Mouse (Mus musculus): ENCODE measurements around the gene Uaca. TPM values are rescaled to one million over a fixed set of nuclear protein-coding genes. Genes with fewer than 3 reads are reported as not detected.

Gene Uaca
- polyA plus RNA-seq, 2 experiments, result 0.62 to 1.9 TPM

GRCm38 (mm10) chr9:60848730-60849129 is 54.4 kb downstream of the Uaca start:
- Histone ChIP-seq H3K27ac (no peak overlapping the region), H3K4me2 (ENCODE audit: low read depth) (no peak overlapping the region), H3K9ac (replicated peaks) (no peak overlapping the region), H3K4me1 (replicated peaks; ENCODE audit: control insufficient read depth in 2 of 2, insufficient read depth in 2 of 2, low read length in 1 of 2) (no peaks in the 10 kb centered on the region), H3K36me3 (replicated peaks; ENCODE audit: control insufficient read depth, insufficient read depth, low read depth) (no peaks in the 10 kb centered on the region), H3K27me3 (ENCODE audit: control insufficient read depth, insufficient read depth, low read length) (no peaks in the 10 kb centered on the region), H3K4me3 (ENCODE audit: insufficient read depth in 1 of 2, low read depth in 2 of 2, low read length in 2 of 2) (no peak overlapping the region), H3K9me3 (ENCODE audit: control insufficient read depth, low read length) (no peaks in the 10 kb centered on the region)
- ATAC-seq (ENCODE audit: insufficient read depth) (no peak), DNase-seq (ENCODE audit: low read depth in 3 of 3, low spot score in 3 of 3) (no peak)
- TF ChIP-seq EP300 (IDR thresholded peaks at IDR 0.05; ENCODE audit: low read depth) (no peak), CTCF (IDR thresholded peaks at IDR 0.05; ENCODE audit: low read depth) (no peak)
- 61% methylated on average over 9 of the region's 9 CpGs for WGBS (ENCODE audit: insufficient replicate concordance)

- DNase-seq (ENCODE audit: low read depth in 3 of 3, low spot score in 3 of 3) (no peak), ATAC-seq (ENCODE audit: insufficient read depth) (no peak)
- no peak overlapping the region for H3K9ac ChIP-seq (replicated peaks)
- TF ChIP-seq EP300 (IDR thresholded peaks at IDR 0.05; ENCODE audit: low read depth) (no peak), CTCF (IDR thresholded peaks at IDR 0.05; ENCODE audit: low read depth) (no peak)
- no peak overlapping the region for H3K27ac ChIP-seq
- no peaks in the 10 kb centered on the region for H3K36me3 ChIP-seq (replicated peaks; ENCODE audit: control insufficient read depth, insufficient read depth, low read depth)
- 54% methylated on average over 12 of the region's 12 CpGs for WGBS (ENCODE audit: insufficient replicate concordance)
- H3K4me1 ChIP-seq (replicated peaks; ENCODE audit: control insufficient read depth in 2 of 2, insufficient read depth in 2 of 2, low read length in 1 of 2), result no peaks in the 10 kb centered on the region
- H3K9me3 ChIP-seq (ENCODE audit: control insufficient read depth, low read length), result no peaks in the 10 kb centered on the region
- H3K4me2 ChIP-seq (ENCODE audit: low read depth), result no peak overlapping the region
- no peak overlapping the region for H3K4me3 ChIP-seq (ENCODE audit: insufficient read depth in 1 of 2, low read depth in 2 of 2, low read length in 2 of 2)
- no peaks in the 10 kb centered on the region for H3K27me3 ChIP-seq (ENCODE audit: control insufficient read depth, insufficient read depth, low read length)
These were observed 55.6 kb downstream of the Uaca start for GRCm38 (mm10) chr9:60849986-60850385.

GRCm38 (mm10) chr9:60854196-60854595 is 59.9 kb downstream of the Uaca start:
- ATAC-seq (ENCODE audit: insufficient read depth), result no peak
- WGBS (ENCODE audit: insufficient replicate concordance), result 60% methylated on average over 11 of the region's 11 CpGs
- H3K4me3 ChIP-seq (ENCODE audit: insufficient read depth in 1 of 2, low read depth in 2 of 2, low read length in 2 of 2), result no peak overlapping the region
- H3K27me3 ChIP-seq (ENCODE audit: control insufficient read depth, insufficient read depth, low read length), result no peaks in the 10 kb centered on the region
- TF ChIP-seq CTCF (IDR thresholded peaks at IDR 0.05; ENCODE audit: low read depth) (no peak), EP300 (IDR thresholded peaks at IDR 0.05; ENCODE audit: low read depth) (no peak)
- H3K27ac ChIP-seq, result no peak overlapping the region
- H3K9me3 ChIP-seq (ENCODE audit: control insufficient read depth, low read length), result no peaks in the 10 kb centered on the region
- no peaks in the 10 kb centered on the region for H3K4me1 ChIP-seq (replicated peaks; ENCODE audit: control insufficient read depth in 2 of 2, insufficient read depth in 2 of 2, low read length in 1 of 2)
- H3K36me3 ChIP-seq (replicated peaks; ENCODE audit: control insufficient read depth, insufficient read depth, low read depth), result no peaks in the 10 kb centered on the region
- no peak overlapping the region for H3K4me2 ChIP-seq (ENCODE audit: low read depth)
- no peak for DNase-seq (ENCODE audit: low read depth in 3 of 3, low spot score in 3 of 3)
- H3K9ac ChIP-seq (replicated peaks), result no peak overlapping the region

GRCm38 (mm10) chr9:60857833-60858232 is 63.5 kb downstream of the Uaca start:
- H3K27ac ChIP-seq, result no peak overlapping the region
- H3K36me3 ChIP-seq (replicated peaks; ENCODE audit: control insufficient read depth, insufficient read depth, low read depth), result no peaks in the 10 kb centered on the region
- no peaks in the 10 kb centered on the region for H3K4me1 ChIP-seq (replicated peaks; ENCODE audit: control insufficient read depth in 2 of 2, insufficient read depth in 2 of 2, low read length in 1 of 2)
- TF ChIP-seq EP300 (IDR thresholded peaks at IDR 0.05; ENCODE audit: low read depth), result no peak
- TF ChIP-seq CTCF (IDR thresholded peaks at IDR 0.05; ENCODE audit: low read depth), result peak; percentile 36
- 31% methylated on average over 5 of the region's 5 CpGs for WGBS (ENCODE audit: insufficient replicate concordance)
- H3K9me3 ChIP-seq (ENCODE audit: control insufficient read depth, low read length), result no peaks in the 10 kb centered on the region
- no peak for DNase-seq (ENCODE audit: low read depth in 3 of 3, low spot score in 3 of 3)
- no peak for ATAC-seq (ENCODE audit: insufficient read depth)
- H3K27me3 ChIP-seq (ENCODE audit: control insufficient read depth, insufficient read depth, low read length), result no peaks in the 10 kb centered on the region
- no peak overlapping the region for H3K4me2 ChIP-seq (ENCODE audit: low read depth)
- H3K4me3 ChIP-seq (ENCODE audit: insufficient read depth in 1 of 2, low read depth in 2 of 2, low read length in 2 of 2), result no peak overlapping the region
- no peak overlapping the region for H3K9ac ChIP-seq (replicated peaks)

GRCm38 (mm10) chr9:60858306-60858960 is 64.1 kb downstream of the Uaca start:
- ATAC-seq (ENCODE audit: insufficient read depth) (no peak), DNase-seq (ENCODE audit: low read depth in 3 of 3, low spot score in 3 of 3) (peak; percentile 10 to 28 (median 12))
- Histone ChIP-seq H3K4me3 (ENCODE audit: insufficient read depth in 1 of 2, low read depth in 2 of 2, low read length in 2 of 2) (no peak overlapping the region), H3K4me2 (ENCODE audit: low read depth) (no peak overlapping the region), H3K9ac (replicated peaks) (no peak overlapping the region), H3K9me3 (ENCODE audit: control insufficient read depth, low read length) (no peaks in the 10 kb centered on the region), H3K36me3 (replicated peaks; ENCODE audit: control insufficient read depth, insufficient read depth, low read depth) (no peaks in the 10 kb centered on the region), H3K27ac (no peak overlapping the region), H3K27me3 (ENCODE audit: control insufficient read depth, insufficient read depth, low read length) (no peaks in the 10 kb centered on the region), H3K4me1 (replicated peaks; ENCODE audit: control insufficient read depth in 2 of 2, insufficient read depth in 2 of 2, low read length in 1 of 2) (no peaks in the 10 kb centered on the region)
- TF ChIP-seq CTCF (IDR thresholded peaks at IDR 0.05; ENCODE audit: low read depth) (peak; percentile 74), EP300 (IDR thresholded peaks at IDR 0.05; ENCODE audit: low read depth) (no peak)
- WGBS (ENCODE audit: insufficient replicate concordance), result 40% methylated on average over 11 of the region's 11 CpGs

All from liver, embryonic 14.5 days (tissue).